Mouse (Mus musculus): ENCODE measurements around the gene Triobp.
"Not testable (repeated sequence)": the region's sequence is repeated elsewhere in the genome, so short reads cannot be mapped to it uniquely, and the experiment has no call there.

Triobp gene

DNA sequence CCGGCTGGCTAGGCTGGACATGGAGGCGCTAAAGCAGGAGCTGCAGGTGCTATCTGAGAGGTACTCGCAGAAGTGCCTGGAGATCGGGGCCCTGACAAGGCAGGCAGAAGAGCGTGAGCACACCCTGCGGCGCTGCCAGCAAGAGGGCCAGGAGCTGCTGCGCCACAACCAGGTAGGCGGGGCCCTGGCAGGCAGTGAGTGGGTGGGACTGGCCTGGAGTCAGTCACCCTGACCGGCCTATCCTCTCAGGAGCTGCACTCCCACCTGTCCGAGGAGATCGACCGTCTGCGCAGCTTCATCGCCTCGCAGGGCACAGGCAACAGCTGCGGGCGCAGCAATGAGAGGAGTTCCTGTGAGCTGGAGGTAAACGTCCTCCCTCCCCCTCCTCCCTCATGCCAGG, 54.5 kb downstream of the Triobp start:
- peak; percentile 53 to 54 for DNase-seq

DNA sequence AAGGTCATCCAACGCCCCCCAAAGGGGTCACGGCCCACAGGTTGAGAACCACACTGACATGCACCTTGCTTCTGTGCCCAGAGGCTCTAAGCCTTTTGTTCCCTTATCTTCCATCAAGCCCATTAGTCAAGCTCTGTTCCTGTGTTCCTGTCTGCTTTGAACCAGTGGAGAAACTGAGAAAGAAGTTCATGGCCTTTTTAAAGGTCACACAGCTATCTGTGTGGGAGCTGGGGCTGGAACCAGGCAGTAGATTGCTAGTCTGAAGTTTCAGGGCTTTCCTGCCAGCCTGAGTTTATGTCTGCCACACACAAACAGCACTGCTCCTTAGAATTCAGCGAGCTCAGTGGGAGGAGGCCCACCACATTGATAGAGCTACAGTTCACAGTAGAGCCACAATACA, 55.6 kb downstream of the Triobp start:
- no peak for DNase-seq

DNA sequence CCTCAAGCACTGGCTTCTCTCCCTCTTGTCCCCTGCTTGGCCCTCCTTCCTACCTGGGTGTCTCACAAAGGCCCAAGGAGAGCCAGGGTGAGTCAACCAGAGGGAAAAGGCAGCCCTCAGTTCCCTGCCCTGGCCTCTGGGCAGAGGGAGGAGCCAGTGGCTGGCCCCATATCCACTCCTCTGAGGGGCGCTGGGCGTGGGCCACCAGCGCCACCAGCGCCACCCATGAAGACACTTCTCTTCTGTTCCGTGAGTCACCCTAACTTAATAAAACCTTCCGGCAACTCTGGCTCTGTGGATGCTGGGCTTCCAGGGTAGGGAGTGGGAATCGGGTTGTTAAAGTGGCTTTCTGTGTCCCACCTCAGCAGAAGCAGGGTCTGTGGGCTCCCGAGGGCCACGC, 58.1 kb downstream of the Triobp start:
- DNase-seq, result no peak

DNA sequence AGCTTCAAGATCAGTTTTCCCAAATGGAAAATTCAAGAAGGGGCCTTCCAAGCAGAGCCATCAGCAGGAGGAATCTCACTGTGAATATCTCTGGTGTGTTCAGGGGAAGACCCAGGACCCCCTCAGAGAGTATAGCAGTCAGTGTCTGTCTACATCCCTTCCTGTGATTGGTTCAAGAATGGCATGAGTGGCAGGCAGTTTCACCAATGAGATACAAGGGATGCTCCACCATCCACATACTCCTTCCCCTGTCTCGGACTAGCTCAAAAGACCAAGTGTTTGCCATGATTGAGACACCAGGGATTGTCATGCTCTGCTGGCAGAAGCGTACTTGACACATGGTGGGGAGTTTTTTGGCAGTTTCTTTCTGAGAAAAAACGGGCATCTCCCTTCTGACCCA, 59.1 kb downstream of the Triobp start:
- peak; percentile 72 to 83 for DNase-seq

DNA sequence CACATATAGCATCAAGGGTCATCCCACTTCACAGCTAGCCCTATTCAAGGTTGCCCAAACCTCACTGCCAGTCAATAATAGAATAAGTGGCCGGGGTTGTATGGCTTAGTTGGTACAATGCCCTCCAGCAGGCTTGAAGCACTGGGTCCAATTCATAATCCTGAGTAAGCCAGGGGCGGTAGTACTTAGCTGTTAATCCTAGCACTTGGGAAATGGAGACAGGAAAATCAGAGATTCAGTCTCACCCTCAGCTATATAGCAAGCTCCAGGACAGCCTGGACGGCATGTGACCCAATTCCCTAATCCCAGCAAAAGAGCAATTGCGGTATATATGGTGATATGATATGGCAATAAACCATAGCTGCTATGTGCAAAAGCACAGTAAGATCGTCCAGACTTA, 59.5 kb downstream of the Triobp start:
- DNase-seq, result no peak

DNA sequence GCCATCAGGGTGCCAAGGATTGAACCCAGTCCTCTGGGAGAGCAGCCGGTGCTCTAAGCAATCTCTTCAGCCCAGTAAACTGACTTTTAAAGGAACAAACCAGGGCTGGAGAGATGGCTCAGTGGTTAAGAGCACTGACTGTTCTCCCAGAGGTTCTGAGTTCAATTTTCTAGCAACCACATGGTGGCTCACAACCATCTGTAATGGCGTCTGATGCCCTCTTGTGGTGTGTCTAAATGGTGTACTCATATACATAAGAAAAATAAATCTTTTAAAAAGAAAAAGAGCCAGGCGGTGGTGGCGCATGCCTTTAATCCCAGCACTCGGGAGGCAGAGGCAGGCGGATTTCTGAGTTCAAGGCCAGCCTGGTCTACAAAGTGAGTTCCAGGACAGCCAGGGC, 60.3 kb downstream of the Triobp start:
- DNase-seq, result not testable (repeated sequence)

DNA sequence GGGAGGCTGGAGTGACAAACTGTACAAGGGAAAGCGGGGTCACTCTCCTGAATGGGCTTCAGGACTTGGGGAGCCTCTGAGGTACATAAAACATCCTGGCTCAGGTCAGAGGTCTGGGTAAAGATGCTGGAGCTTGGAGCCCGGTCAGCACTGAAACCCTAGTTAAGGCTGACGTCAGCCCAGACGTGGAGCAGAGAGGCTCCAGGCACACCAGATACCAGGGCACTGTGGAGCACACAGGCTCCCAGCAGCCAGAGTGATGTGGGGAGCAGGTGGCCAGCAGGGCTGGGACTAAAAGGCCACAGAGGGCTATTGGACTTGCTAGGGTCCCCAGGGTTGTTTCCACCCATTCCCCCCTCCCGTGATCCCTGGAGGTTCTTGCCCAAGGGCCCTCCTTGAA, 62.2 kb downstream of the Triobp start:
- no peak for DNase-seq

DNA sequence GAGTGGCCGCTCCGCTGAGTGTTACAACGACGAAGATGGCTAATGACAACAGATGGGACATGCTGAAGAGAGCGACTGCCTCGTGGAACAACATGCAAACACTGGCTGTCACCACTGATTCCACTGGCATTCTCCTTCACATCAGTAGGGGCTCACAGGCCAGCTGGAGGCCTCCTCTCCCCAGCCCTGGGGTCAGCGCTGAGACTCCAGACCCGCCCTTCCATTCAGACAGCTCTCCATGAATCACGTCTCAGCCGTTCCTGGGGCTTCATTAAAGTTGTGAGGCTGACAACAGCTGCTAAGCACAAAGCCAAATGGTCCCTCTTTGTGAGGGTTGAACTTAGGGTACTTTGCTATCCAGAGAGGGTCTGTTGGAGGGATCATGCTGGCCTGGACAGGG, 64.0 kb downstream of the Triobp start:
- no peak for DNase-seq

DNA sequence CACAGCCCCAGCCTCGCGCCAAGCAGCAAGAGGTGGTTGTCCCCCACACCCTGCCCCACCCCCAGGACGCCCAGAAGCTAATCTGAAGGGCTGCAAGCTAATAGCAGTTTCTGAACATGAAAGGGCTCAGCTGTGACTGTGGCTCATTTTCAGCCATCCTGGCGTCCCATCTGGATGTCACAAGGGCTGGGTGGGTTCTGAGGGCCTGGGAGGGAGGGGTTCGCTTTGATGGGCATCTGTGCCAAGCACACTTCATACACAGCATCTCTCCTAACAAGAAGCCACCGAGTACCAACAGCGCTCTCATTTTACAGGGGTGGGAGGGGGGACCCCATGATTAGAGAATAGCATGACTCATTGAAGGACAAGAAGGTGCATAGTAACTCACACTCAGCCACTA, 65.9 kb downstream of the Triobp start:
- DNase-seq, result peak; percentile 36 to 62

DNA sequence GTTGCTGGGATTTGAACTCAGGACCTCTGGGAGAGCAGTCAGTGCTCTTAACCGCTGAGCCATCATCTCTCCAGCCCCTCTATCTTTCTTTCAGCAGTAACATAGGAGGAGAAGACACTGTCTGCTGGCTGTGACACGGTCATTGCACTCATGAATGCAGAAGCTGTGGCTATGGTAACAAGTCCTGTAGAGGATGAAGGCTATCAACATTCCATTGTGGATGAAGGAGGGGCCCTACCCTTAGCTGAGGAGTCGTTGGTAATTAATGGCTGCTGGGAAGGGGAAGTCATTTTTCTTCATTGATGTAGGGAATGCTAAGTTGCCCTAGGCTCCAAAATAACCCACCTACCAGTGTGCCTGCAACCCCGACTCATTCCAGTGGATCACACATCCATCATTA, 70.7 kb downstream of the Triobp start:
- no peak for DNase-seq

DNA sequence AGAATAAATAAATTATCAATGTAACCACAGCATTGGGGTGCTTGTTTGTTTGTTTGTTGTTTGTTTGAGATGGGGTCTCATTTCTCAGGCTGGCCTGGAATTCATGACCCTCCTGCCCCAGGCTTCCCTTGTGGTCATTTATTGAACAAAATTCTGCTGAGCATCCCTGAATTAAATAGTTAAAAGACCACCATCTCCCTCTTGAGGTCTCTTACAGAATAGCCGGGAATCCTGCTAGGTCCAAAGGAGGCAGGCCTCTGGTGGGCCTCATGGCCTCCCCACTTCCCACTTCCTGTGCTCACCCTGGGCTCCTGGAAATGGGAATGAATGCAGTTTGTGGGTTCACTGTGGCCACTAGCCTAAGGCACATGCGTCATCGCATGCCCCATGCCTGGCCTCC, 71.4 kb downstream of the Triobp start:
- DNase-seq, result no peak

DNA sequence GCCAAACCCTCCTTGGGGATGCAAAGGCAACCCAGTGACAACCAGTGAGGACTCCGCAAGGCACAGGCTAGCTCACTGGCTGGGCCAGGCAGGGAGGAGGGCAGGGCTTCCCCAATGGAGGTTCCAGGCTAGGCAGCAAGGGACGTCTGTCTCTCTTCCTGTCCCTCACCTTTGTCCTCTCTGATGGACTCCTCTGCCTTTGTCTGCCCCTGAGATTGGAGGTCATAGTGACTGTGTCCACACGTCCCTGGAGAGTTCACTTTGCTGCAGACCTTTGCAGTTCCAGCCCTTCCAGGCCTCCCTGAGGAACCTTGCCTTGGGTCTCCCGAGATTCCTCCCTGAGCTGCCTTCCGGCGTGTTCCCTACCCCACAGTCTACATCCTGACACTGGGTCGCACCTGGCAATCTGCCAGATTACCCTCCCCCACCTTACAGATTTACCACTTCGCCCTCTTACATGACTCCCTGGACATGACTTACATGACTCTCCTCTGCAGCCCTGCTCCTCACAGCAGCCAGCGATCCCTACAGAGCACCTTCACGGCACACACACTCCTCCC, 75.2 kb downstream of the Triobp start:
- peak in 1 of 2 experiments; percentile 48 for DNase-seq

DNA sequence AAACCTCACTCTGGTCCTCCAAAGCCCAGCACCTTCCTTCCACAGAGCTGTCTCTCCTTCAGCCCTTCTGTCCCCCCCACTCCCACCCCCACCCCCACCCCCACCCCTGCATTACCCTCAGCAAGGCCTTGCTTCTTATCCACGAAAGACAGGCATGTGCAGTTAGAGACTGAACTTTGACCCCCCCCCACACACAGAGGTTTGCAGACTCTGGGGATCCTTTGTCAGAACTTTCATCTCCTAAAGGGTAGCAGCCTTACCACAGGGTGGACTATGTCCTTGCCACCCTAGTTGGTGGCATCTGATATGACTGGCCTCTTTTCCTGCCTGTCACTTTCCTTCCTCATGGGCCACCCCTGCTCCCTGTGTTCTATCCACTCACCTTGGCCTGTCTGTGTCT, 75.8 kb downstream of the Triobp start:
- no peak for DNase-seq

DNA sequence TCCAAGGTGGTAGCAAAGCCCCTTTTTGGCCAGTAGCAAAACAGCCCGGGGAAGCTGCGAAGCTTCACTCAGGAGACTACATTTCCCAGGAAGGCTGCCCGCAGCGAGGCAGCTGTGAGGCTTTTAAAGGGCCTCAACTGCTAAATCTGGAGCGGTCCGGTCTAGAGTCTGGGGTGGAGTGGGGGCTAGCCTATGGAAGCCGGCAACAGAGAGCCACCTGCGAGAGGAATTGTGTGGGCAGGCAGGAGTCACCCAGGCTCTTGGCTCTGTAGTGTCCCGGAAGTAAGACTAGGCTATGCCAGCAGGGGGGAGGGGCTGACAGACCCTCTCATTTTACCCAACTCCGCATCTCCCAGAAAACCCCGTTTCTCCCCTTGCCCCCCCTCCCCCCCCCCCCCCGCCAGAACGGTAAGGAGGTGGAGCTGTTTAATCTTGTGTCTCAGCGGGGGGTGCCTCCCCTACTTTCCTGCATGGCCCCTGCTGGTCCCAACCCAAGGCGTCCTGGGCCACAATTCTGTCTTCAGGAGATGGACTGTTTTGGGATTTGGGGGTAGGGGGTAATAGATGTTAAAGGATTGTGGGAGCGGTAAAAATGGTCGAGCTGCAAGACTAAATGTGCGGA, 78.3 kb downstream of the Triobp start:
- peak in 1 of 2 experiments; percentile 64 for DNase-seq

DNA sequence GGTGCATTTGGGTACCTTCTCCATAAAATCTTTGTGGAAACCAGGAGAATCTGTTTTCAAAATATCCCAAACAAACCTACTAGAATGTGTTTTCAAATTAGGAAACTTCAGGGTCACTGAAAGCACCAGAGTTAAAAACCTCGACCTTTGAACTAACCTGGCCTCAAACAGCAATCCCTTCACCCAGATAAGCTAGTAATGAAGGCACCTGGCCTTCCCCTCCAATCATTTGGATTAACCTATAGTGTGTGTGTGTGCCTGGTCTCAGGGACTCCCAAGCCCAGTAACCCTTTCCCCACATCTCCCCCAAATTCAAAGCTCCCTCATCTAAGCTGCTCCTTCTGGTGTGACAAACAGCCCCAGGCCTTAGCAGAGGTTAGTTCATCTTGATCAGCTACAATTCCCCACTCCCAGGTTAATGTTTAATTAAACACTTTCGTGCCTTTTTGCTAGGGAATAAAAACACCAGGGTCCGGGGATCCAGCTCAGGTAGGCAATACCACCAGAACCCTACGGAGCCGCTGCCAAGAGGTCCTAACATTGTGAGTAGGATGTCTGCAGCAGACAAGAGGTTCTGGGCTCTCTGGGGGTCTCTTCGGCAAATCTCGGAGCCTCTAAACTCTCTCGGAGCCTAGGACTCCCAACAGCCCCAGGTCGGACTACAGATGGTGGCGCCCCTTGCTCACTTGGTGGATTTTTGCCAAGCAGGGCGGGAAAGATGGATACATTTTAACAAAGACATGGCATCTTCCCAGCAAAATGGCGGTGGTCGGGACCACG, 79.2 kb downstream of the Triobp start:
- DNase-seq, result peak; percentile 72 to 83

DNA sequence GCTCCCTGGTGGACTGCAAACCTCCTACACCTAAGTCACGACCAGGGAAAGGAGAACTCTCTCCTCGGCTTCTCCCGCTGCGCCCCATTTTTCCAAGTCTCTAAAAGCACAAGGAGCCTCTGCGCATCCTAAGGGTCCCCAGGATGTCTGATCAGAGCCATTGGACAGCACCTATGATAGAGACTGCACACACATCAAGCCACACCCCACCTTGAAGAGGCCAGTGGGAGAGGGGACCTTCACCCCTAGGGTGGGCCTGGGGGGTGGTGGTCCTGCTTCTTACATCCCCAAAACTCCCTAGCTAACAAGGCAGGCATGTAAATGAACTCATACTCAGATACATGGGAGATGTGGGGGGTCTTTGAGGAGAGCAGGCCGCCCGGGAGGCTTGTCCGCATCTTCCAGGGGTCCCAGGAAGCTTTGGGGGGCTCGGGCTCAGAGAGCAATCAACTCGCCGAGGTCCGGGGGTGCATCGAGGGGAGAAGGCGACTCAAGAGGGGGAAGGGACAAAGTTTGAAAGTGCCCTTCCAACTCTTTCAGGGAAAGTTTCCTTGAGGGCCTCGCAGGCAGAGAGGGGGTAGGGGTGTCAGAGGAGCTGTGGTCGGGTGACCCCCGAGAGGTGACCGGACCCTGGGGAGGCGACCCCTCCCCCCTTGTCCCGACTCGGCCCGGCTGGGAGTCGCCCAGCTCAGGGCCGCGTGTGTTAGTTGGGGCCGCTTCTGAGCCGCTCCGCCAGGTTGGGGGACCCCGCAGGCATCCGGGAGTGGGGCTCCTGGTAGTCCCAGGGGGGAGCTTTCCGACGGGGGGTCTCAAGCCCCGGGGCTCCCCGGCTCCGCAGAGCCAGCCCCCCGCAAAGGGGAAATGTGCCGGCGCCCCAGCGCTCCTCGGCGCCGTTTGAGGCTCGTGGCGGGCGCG, 80.0 kb downstream of the Triobp start:
- peak in 1 of 2 experiments; percentile 69 for DNase-seq

DNA sequence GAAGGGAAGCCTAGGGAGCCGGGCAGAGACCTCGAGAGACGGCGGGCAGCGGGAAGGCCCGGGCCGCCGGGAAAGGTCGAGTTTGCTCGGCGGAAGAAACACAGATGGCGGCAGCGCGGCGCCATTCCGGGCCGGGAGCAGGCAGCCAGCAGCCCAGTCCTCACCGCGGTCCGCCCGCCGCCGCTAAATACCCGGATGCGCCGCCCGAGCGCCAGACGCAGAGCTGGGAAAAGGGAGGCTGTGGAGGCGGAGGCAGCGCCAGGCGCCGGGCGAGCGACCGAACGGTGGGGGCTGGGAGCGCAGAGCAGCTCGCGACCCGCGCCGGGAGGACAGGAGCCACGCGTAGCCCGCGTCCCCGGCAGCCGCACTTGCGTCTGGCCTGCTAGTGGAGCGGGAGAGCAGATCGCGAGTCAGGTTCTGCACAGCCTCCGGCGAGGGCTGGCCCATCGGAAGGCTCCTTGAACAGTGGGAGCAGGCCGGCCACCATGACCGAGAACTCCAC, 80.8 kb downstream of the Triobp start, which contains the start of gene H1f0:
Gene H1f0 (plus strand): TSS at position 214 of the 502 bp plus-strand sequence.
- DNase-seq, result peak; percentile 98 to 99

DNA sequence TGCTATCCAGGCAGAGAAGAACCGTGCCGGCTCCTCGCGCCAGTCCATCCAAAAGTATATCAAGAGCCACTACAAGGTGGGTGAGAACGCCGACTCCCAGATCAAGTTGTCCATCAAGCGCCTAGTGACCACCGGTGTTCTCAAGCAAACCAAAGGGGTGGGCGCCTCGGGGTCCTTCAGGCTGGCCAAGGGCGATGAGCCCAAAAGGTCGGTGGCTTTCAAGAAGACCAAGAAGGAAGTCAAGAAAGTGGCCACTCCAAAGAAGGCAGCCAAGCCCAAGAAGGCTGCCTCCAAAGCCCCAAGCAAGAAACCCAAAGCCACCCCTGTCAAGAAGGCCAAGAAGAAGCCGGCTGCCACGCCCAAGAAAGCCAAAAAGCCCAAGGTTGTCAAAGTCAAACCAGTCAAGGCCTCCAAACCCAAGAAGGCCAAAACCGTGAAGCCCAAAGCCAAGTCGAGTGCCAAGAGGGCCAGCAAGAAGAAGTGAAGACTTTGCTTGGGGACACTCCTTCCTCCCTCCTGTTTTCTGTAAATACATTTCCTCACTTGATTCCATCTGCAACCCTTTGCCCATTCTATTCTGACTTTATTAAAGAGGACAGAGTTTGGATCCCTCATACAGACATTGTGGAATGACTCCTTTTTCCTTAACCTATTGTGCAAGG, 81.4 kb downstream of the Triobp start:
- no peak for DNase-seq

DNA sequence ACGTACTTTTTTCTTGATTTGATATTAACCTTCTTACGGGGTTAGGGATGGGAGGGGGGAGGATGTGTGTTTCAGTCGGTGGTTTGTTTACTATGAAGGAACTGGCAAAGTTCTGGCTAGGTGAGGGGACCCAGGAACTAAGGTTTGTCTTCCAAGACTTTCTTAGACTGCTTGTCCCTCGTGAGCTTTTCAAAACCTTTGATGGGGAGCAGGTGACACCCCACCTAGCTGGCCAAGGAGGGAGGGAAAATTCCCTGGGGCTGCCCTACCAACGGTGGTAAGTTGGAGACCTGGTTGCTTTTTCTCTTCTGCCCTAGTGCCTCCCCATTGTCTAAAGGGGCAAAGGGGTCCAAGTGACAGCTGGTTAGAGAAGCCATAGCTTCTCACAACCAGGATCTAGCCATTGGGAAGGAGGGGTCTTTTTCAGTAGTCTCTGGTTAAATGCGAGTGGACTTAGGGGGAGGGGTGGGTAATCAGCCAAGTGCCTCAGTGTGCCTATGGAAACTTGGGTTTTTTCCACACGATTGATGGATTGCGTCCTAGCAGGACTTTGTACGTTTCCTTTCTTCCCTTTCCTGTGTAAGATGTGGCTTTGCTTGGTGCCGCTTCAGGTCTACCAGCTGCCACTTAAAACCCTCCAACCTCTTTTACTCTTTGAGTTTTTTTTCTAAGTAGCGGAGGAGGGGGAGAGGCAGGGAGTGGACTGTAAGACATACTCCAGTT, 82.2 kb downstream of the Triobp start:
- no peak for DNase-seq

DNA sequence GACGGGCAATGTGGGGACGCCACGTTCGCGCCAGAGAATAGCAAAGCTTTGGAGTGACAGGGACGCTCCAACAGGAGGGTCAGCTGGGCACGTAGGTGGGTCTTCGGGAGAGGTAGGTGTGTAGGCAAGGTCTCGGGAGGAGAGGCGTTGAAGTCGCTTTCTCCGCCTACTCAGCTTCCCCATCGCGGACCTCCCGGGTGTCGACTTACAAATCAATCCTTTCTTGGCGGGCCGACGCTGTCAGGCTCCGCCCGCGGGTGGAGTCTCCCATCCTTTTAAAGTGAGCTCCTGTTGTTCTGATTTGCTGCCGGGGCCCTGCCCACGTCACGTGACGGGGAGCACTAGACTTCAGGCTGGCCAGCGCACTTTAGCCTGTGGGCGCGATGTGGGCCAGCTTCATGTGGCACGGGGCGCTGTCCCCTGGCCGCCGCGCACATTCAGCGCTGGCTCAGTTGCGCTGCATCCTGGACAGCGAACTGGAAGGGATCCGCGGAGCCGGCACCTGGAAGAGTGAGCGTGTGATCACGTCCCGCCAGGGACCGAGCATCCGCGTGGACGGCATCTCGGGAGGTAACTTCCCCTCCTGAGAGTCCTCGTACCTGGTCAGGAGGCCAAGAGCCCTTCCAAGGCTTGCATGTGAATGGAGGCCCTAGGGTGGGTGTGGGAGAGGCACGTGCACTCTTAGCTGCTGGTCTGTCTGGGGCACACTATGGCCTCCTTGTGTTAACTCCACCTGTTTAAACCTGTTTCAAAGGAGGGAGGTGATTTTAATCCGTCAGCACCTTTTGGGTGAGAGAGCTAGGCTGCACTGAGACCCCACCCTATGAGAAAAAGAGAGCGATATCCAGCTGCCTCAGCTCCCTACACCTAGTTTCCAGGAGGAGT, 83.3 kb downstream of the Triobp start:
- peak; percentile 88 to 91 for DNase-seq

DNA sequence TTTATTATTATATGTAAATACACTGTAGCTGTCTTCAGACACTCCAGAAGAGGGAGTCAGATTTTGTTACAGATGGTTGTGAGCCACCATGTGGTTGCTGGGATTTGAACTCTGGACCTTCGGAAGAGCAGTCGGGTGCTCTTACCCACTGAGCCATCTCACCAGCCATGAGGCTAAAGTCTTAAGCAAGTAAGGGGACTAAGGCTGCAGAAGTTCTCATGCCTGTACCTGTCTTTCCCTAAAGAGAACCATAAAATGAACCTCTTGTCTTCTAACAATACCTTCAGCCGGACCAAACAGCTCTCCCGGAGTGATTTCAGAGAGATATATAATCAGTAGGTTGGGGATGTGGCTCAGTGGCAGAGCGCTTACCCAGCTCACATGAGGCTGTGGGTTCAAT, 84.4 kb downstream of the Triobp start:
- DNase-seq, result not testable (repeated sequence)
